Mouse (Mus musculus): ENCODE data around the gene Tango6. TPM values are rescaled to one million over a fixed set of nuclear protein-coding genes. Genes with fewer than 3 reads are reported as not detected.

Gene Tango6
- polyA plus RNA-seq, 1 experiment from 2014 or later: 12.4 TPM

- no peaks in the 10 kb centered on the region for H3K4me1 ChIP-seq (replicated peaks; ENCODE audit: control insufficient read depth, insufficient read depth, low read length)
- no peaks in the 10 kb centered on the region for H3K27me3 ChIP-seq (ENCODE audit: control insufficient read depth, insufficient read depth, low read length)
- DNase-seq (ENCODE audit: low spot score) (no peak), ATAC-seq (replicated peaks; ENCODE audit: low FRiP score) (no peak)
- no peak overlapping the region for H3K4me2 ChIP-seq (ENCODE audit: low read depth, low read length, severe bottlenecking)
- no peak overlapping the region for H3K4me3 ChIP-seq (ENCODE audit: low read depth, low read length)
- no peaks in the 10 kb centered on the region for H3K36me3 ChIP-seq (ENCODE audit: control insufficient read depth, insufficient read depth, low read length)
- no peak overlapping the region for H3K27ac ChIP-seq (ENCODE audit: low read depth, low read length)
- H3K9me3 ChIP-seq (ENCODE audit: control insufficient read depth, low read length): no peaks in the 10 kb centered on the region
- 93% methylated on average over 9 of the region's 9 CpGs for WGBS
- no peak overlapping the region for H3K9ac ChIP-seq (ENCODE audit: low read length)
Observed at GRCm38 (mm10) chr8:106770596-106771179, 87.8 kb downstream of the Tango6 start.

GRCm38 (mm10) chr8:106772094-106772493 is 89.2 kb downstream of the Tango6 start:
- Histone ChIP-seq H3K4me3 (ENCODE audit: low read depth, low read length) (no peak overlapping the region), H3K4me2 (ENCODE audit: low read depth, low read length, severe bottlenecking) (no peak overlapping the region), H3K27me3 (ENCODE audit: control insufficient read depth, insufficient read depth, low read length) (no peaks in the 10 kb centered on the region), H3K9me3 (ENCODE audit: control insufficient read depth, low read length) (no peaks in the 10 kb centered on the region), H3K27ac (ENCODE audit: low read depth, low read length) (no peak overlapping the region), H3K4me1 (replicated peaks; ENCODE audit: control insufficient read depth, insufficient read depth, low read length) (no peaks in the 10 kb centered on the region), H3K36me3 (ENCODE audit: control insufficient read depth, insufficient read depth, low read length) (no peaks in the 10 kb centered on the region), H3K9ac (ENCODE audit: low read length) (no peak overlapping the region)
- 89% methylated on average over 6 of the region's 6 CpGs for whole genome bisulfite sequencing
- no peak for ATAC-seq (replicated peaks; ENCODE audit: low FRiP score)
- DNase-seq (ENCODE audit: low spot score): no peak

GRCm38 (mm10) chr8:106772501-106772900 is 89.6 kb downstream of the Tango6 start:
- no peak overlapping the region for H3K4me2 ChIP-seq (ENCODE audit: low read depth, low read length, severe bottlenecking)
- 86% methylated on average over 3 of the region's 3 CpGs for WGBS
- no peak overlapping the region for H3K4me3 ChIP-seq (ENCODE audit: low read depth, low read length)
- H3K9ac ChIP-seq (ENCODE audit: low read length): no peak overlapping the region
- no peaks in the 10 kb centered on the region for H3K27me3 ChIP-seq (ENCODE audit: control insufficient read depth, insufficient read depth, low read length)
- H3K27ac ChIP-seq (ENCODE audit: low read depth, low read length): no peak overlapping the region
- H3K36me3 ChIP-seq (ENCODE audit: control insufficient read depth, insufficient read depth, low read length): no peaks in the 10 kb centered on the region
- H3K4me1 ChIP-seq (replicated peaks; ENCODE audit: control insufficient read depth, insufficient read depth, low read length): no peaks in the 10 kb centered on the region
- H3K9me3 ChIP-seq (ENCODE audit: control insufficient read depth, low read length): no peaks in the 10 kb centered on the region
- DNase-seq (ENCODE audit: low spot score) (no peak), ATAC-seq (replicated peaks; ENCODE audit: low FRiP score) (no peak)

GRCm38 (mm10) chr8:106774567-106775320 is 91.9 kb downstream of the Tango6 start:
- no peak for ATAC-seq (replicated peaks; ENCODE audit: low FRiP score)
- DNase-seq (ENCODE audit: low spot score): no peak
- Histone ChIP-seq H3K9ac (ENCODE audit: low read length) (no peak overlapping the region), H3K9me3 (ENCODE audit: control insufficient read depth, low read length) (no peaks in the 10 kb centered on the region), H3K36me3 (ENCODE audit: control insufficient read depth, insufficient read depth, low read length) (no peaks in the 10 kb centered on the region), H3K4me2 (ENCODE audit: low read depth, low read length, severe bottlenecking) (no peak overlapping the region), H3K4me3 (ENCODE audit: low read depth, low read length) (no peak overlapping the region), H3K4me1 (replicated peaks; ENCODE audit: control insufficient read depth, insufficient read depth, low read length) (no peaks in the 10 kb centered on the region), H3K27me3 (ENCODE audit: control insufficient read depth, insufficient read depth, low read length) (no peaks in the 10 kb centered on the region), H3K27ac (ENCODE audit: low read depth, low read length) (no peak overlapping the region)
- 71% methylated on average over 8 of the region's 8 CpGs for WGBS

- ATAC-seq (replicated peaks; ENCODE audit: low FRiP score) (no peak), DNase-seq (ENCODE audit: low spot score) (no peak)
- H3K9ac ChIP-seq (ENCODE audit: low read length): no peak overlapping the region
- peaks cover 2% of the 10 kb centered on the region; the same call in 1 of the 2 replicates for H3K4me1 ChIP-seq (replicated peaks; ENCODE audit: control insufficient read depth, insufficient read depth, low read length)
- WGBS: 60% methylated on average over 4 of the region's 4 CpGs
- H3K4me2 ChIP-seq (ENCODE audit: low read depth, low read length, severe bottlenecking): no peak overlapping the region
- no peak overlapping the region for H3K27ac ChIP-seq (ENCODE audit: low read depth, low read length)
- H3K9me3 ChIP-seq (ENCODE audit: control insufficient read depth, low read length): no peaks in the 10 kb centered on the region
- H3K36me3 ChIP-seq (ENCODE audit: control insufficient read depth, insufficient read depth, low read length): no peaks in the 10 kb centered on the region
- H3K27me3 ChIP-seq (ENCODE audit: control insufficient read depth, insufficient read depth, low read length): no peaks in the 10 kb centered on the region
- no peak overlapping the region for H3K4me3 ChIP-seq (ENCODE audit: low read depth, low read length)
Observed at GRCm38 (mm10) chr8:106789623-106790022, 106.8 kb downstream of the Tango6 start.

- Histone ChIP-seq H3K9me3 (ENCODE audit: control insufficient read depth, low read length) (no peaks in the 10 kb centered on the region), H3K9ac (ENCODE audit: low read length) (no peak overlapping the region), H3K27me3 (ENCODE audit: control insufficient read depth, insufficient read depth, low read length) (no peaks in the 10 kb centered on the region), H3K27ac (ENCODE audit: low read depth, low read length) (no peak overlapping the region), H3K4me2 (ENCODE audit: low read depth, low read length, severe bottlenecking) (no peak overlapping the region), H3K36me3 (ENCODE audit: control insufficient read depth, insufficient read depth, low read length) (no peaks in the 10 kb centered on the region), H3K4me3 (ENCODE audit: low read depth, low read length) (no peak overlapping the region), H3K4me1 (replicated peaks; ENCODE audit: control insufficient read depth, insufficient read depth, low read length) (no peaks in the 10 kb centered on the region)
- no peak for ATAC-seq (replicated peaks; ENCODE audit: low FRiP score)
- DNase-seq (ENCODE audit: low spot score): no peak
- 92% methylated on average over 2 of the region's 2 CpGs for WGBS
Observed at GRCm38 (mm10) chr8:106794820-106795219, 112.0 kb downstream of the Tango6 start.

GRCm38 (mm10) chr8:106799821-106800220 is 117.0 kb downstream of the Tango6 start:
- no peaks in the 10 kb centered on the region for H3K9me3 ChIP-seq (ENCODE audit: control insufficient read depth, low read length)
- H3K4me2 ChIP-seq (ENCODE audit: low read depth, low read length, severe bottlenecking): no peak overlapping the region
- no peaks in the 10 kb centered on the region for H3K36me3 ChIP-seq (ENCODE audit: control insufficient read depth, insufficient read depth, low read length)
- H3K9ac ChIP-seq (ENCODE audit: low read length): no peak overlapping the region
- no peak overlapping the region for H3K27ac ChIP-seq (ENCODE audit: low read depth, low read length)
- ATAC-seq (replicated peaks; ENCODE audit: low FRiP score): no peak
- no peaks in the 10 kb centered on the region for H3K27me3 ChIP-seq (ENCODE audit: control insufficient read depth, insufficient read depth, low read length)
- H3K4me1 ChIP-seq (replicated peaks; ENCODE audit: control insufficient read depth, insufficient read depth, low read length): no peaks in the 10 kb centered on the region
- 60% methylated on average over 1 of the region's 1 CpGs for WGBS
- H3K4me3 ChIP-seq (ENCODE audit: low read depth, low read length): no peak overlapping the region
- DNase-seq (ENCODE audit: low spot score): no peak

- no peak for ATAC-seq (replicated peaks; ENCODE audit: low FRiP score)
- Histone ChIP-seq H3K4me2 (ENCODE audit: low read depth, low read length, severe bottlenecking) (no peak overlapping the region), H3K9me3 (ENCODE audit: control insufficient read depth, low read length) (no peaks in the 10 kb centered on the region), H3K9ac (ENCODE audit: low read length) (no peak overlapping the region), H3K4me3 (ENCODE audit: low read depth, low read length) (no peak overlapping the region), H3K36me3 (ENCODE audit: control insufficient read depth, insufficient read depth, low read length) (no peaks in the 10 kb centered on the region), H3K27ac (ENCODE audit: low read depth, low read length) (no peak overlapping the region), H3K27me3 (ENCODE audit: control insufficient read depth, insufficient read depth, low read length) (no peaks in the 10 kb centered on the region), H3K4me1 (replicated peaks; ENCODE audit: control insufficient read depth, insufficient read depth, low read length) (no peaks in the 10 kb centered on the region)
- 93% methylated on average over 11 of the region's 11 CpGs for WGBS
- DNase-seq (ENCODE audit: low spot score): no peak
Observed at GRCm38 (mm10) chr8:106801261-106801660, 118.4 kb downstream of the Tango6 start.

All from forebrain, embryonic 11.5 days (tissue).